9 mouse cellular contexts compared by ENCODE assay signal in the genomic region with DNA sequence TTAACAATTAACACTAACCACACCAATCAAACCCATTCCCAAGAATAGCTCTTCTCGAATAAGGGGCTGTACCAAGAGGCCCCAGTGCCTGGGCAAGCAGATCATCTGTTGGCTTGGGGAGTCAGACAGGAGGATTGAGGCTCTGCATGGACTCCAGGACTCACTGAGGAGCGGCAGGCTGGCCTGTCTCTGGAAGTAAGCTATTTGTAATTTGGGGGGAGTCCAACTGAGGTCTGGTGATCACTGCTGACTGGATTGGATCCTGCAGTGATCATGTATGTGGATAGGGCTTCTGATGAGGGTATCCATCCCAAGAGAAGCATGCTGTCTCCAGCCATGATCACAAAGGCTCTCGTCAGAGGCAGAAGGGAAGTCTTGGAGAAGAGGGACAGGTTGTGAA. TPM values are rescaled to one million over a fixed set of nuclear protein-coding genes. Genes with fewer than 3 reads are reported as not detected.
DNase-seq lines count a peak whose midpoint lies in the region; ATAC-seq and TF ChIP-seq lines count a peak whose summit lies in the region.
"Had no signal": no experiment of that assay in that cellular context is flagged by ENCODE, and none has a peak within 500 bp of the region (broad histone marks: within the 10 kb centered on the region; RNA-seq: fewer than 3 reads in every experiment).

No protein-coding gene starts in this region.

- no peak for ATAC-seq in forebrain, postnatal 0 days
- no peak for ATAC-seq in forebrain, embryonic 14.5 days
- ATAC-seq in kidney, embryonic 16.5 days (ENCODE audit: low FRiP score, low TSS enrichment): no peak

- no peak for TF ChIP-seq POLR2A in kidney, adult 2 months (IDR thresholded peaks at IDR 0.05; ENCODE audit: low read depth, low read length)
- no peak for TF ChIP-seq POLR2A in thymus, adult 2 months (IDR thresholded peaks at IDR 0.05; ENCODE audit: control insufficient read depth, extremely low read depth, insufficient read depth, low read length, poor library complexity)

- H3K4me1 ChIP-seq in forebrain, postnatal 0 days (ENCODE audit: insufficient read depth): peaks cover 8% of the 10 kb centered on the region
- peaks cover 26% of the 10 kb centered on the region for H3K4me1 ChIP-seq in forebrain, embryonic 14.5 days (ENCODE audit: control insufficient read depth, insufficient read depth, low read length)
- peaks cover 37% of the 10 kb centered on the region for H3K4me1 ChIP-seq in kidney, embryonic 16.5 days (ENCODE audit: insufficient read depth, low read length)
- H3K4me1 ChIP-seq in kidney, adult 2 months (ENCODE audit: control insufficient read depth, insufficient read depth, low read length): peaks cover 7% of the 10 kb centered on the region; the same call in 1 of the 2 replicates
- peaks cover 39% of the 10 kb centered on the region for H3K4me1 ChIP-seq in embryonic facial prominence, embryonic 10.5 days
- peaks cover 11% of the 10 kb centered on the region for H3K4me1 ChIP-seq in thymus, adult 2 months (replicated peaks; ENCODE audit: control insufficient read depth, insufficient read depth, low read length)

- no peak overlapping the region for H3K27ac ChIP-seq in forebrain, postnatal 0 days (ENCODE audit: low read depth, low read length)
- H3K27ac ChIP-seq in forebrain, embryonic 14.5 days (ENCODE audit: low read depth, low read length): no peak overlapping the region
- H3K27ac ChIP-seq in kidney, embryonic 16.5 days (ENCODE audit: low read length): no peak overlapping the region
- no peak overlapping the region for H3K27ac ChIP-seq in kidney, adult 2 months (ENCODE audit: insufficient read depth, low read depth, low read length)
- H3K27ac ChIP-seq in embryonic facial prominence, embryonic 10.5 days (replicated peaks): peak overlapping the region; percentile 89; the same call in 1 of the 2 replicates
- no peak overlapping the region for H3K27ac ChIP-seq in thymus, adult 2 months (ENCODE audit: control insufficient read depth, insufficient read depth, low read length)
- H3K27ac ChIP-seq: liver, embryonic 13.5 days had no signal

- no peaks in the 10 kb centered on the region for H3K36me3 ChIP-seq in forebrain, postnatal 0 days (ENCODE audit: insufficient read depth)
- H3K36me3 ChIP-seq in forebrain, embryonic 14.5 days (ENCODE audit: control insufficient read depth, insufficient read depth, low read length): no peaks in the 10 kb centered on the region
- no peaks in the 10 kb centered on the region for H3K36me3 ChIP-seq in kidney, embryonic 16.5 days (ENCODE audit: insufficient read depth, low read length)
- H3K36me3 ChIP-seq in kidney, adult 2 months (ENCODE audit: control insufficient read depth, insufficient read depth, low read length): no peaks in the 10 kb centered on the region
- H3K36me3 ChIP-seq in embryonic facial prominence, embryonic 10.5 days (replicated peaks): peaks cover 10% of the 10 kb centered on the region; the same call in 1 of the 2 replicates
- no peaks in the 10 kb centered on the region for H3K36me3 ChIP-seq in thymus, adult 2 months (ENCODE audit: control insufficient read depth, insufficient read depth, low read length)
- H3K36me3 ChIP-seq: liver, embryonic 13.5 days had no signal

- peak overlapping the region; percentile 91; the same call in 1 of the 2 replicates for H3K9ac ChIP-seq in forebrain, postnatal 0 days
- no peak overlapping the region for H3K9ac ChIP-seq in forebrain, embryonic 14.5 days (ENCODE audit: low read length)
- H3K9ac ChIP-seq in kidney, embryonic 16.5 days (replicated peaks; ENCODE audit: low read length): no peak overlapping the region
- H3K9ac ChIP-seq: liver, embryonic 13.5 days had no signal

- H3K4me2 ChIP-seq in forebrain, postnatal 0 days (ENCODE audit: low read depth): no peak overlapping the region
- H3K4me2 ChIP-seq in forebrain, embryonic 14.5 days (ENCODE audit: low read length): no peak overlapping the region
- H3K4me2 ChIP-seq in kidney, embryonic 16.5 days (replicated peaks; ENCODE audit: low read depth, low read length): peak overlapping the region; percentile 92

- WGBS in forebrain, postnatal 0 days: 75% methylated on average over 3 of the region's 3 CpGs
- 85% methylated on average over 3 of the region's 3 CpGs for WGBS in forebrain, embryonic 14.5 days
- 80% methylated on average over 3 of the region's 3 CpGs for WGBS in kidney, embryonic 16.5 days
- WGBS in kidney, adult 2 months: 64% methylated on average over 3 of the region's 3 CpGs
- 81% methylated on average over 3 of the region's 3 CpGs for WGBS in embryonic facial prominence, embryonic 10.5 days
- WGBS in thymus, adult 2 months: 88% methylated on average over 3 of the region's 3 CpGs

- no peak overlapping the region for H3K4me3 ChIP-seq in forebrain, postnatal 0 days (ENCODE audit: low read depth, low read length)
- H3K4me3 ChIP-seq in forebrain, embryonic 14.5 days (ENCODE audit: low read depth, low read length): no peak overlapping the region
- no peak overlapping the region for H3K4me3 ChIP-seq in kidney, embryonic 16.5 days (ENCODE audit: low read length)
- H3K4me3 ChIP-seq in kidney, adult 2 months (ENCODE audit: insufficient read depth, low read depth, low read length): no peak overlapping the region
- peak overlapping the region; percentile 74 for H3K4me3 ChIP-seq in embryonic facial prominence, embryonic 10.5 days
- no peak overlapping the region for H3K4me3 ChIP-seq in thymus, adult 2 months (ENCODE audit: control insufficient read depth, insufficient read depth, low read length)

- no peaks in the 10 kb centered on the region for H3K9me3 ChIP-seq in forebrain, postnatal 0 days (ENCODE audit: low read length)
- H3K9me3 ChIP-seq in forebrain, embryonic 14.5 days (replicated peaks; ENCODE audit: control insufficient read depth, low read length): no peaks in the 10 kb centered on the region
- no peaks in the 10 kb centered on the region for H3K9me3 ChIP-seq in kidney, embryonic 16.5 days (ENCODE audit: low read length)
- H3K9me3 ChIP-seq in embryonic facial prominence, embryonic 10.5 days: no peaks in the 10 kb centered on the region
- H3K9me3 ChIP-seq: liver, embryonic 13.5 days had no signal

- no peak for TF ChIP-seq CTCF in forebrain, postnatal 0 days (IDR thresholded peaks at IDR 0.05; ENCODE audit: low read depth)
- no peak for TF ChIP-seq CTCF in kidney, adult 2 months (conservative IDR thresholded peaks at IDR 0.05; ENCODE audit: insufficient read depth, insufficient read length, low read depth, low read length)
- no peak for TF ChIP-seq CTCF in thymus, adult 2 months (IDR thresholded peaks at IDR 0.05; ENCODE audit: borderline replicate concordance, control insufficient read depth, extremely low read depth, insufficient read depth, low read length, poor library complexity)

- DNase-seq in forebrain, postnatal 0 days: no peak
- no peak for DNase-seq in forebrain, embryonic 14.5 days (ENCODE audit: low spot score)
- DNase-seq in kidney, adult 2 months: no peak
- DNase-seq in embryonic facial prominence, embryonic 10.5 days (ENCODE audit: low spot score): no peak
- peak; percentile 18 for DNase-seq in induced T-regulatory cell, adult 2 months (ENCODE audit: low read depth)
- no peak for DNase-seq in Muller cell, postnatal 12 days (ENCODE audit: inconsistent ontology term)
- DNase-seq in thymus, adult 2 months: no peak

- H3K27me3 ChIP-seq in forebrain, postnatal 0 days (ENCODE audit: insufficient read depth, low read length): no peaks in the 10 kb centered on the region
- H3K27me3 ChIP-seq in forebrain, embryonic 14.5 days (replicated peaks; ENCODE audit: control insufficient read depth, insufficient read depth, low read length): no peaks in the 10 kb centered on the region; the same call in 1 of the 2 replicates
- H3K27me3 ChIP-seq in kidney, embryonic 16.5 days (ENCODE audit: insufficient read depth, low read length): no peaks in the 10 kb centered on the region
- no peaks in the 10 kb centered on the region for H3K27me3 ChIP-seq in kidney, adult 2 months (replicated peaks; ENCODE audit: control insufficient read depth, insufficient read depth, low read length)
- H3K27me3 ChIP-seq in embryonic facial prominence, embryonic 10.5 days (replicated peaks; ENCODE audit: low read depth, poor library complexity, severe bottlenecking): peaks cover 15% of the 10 kb centered on the region
- no peaks in the 10 kb centered on the region for H3K27me3 ChIP-seq in thymus, adult 2 months (ENCODE audit: control insufficient read depth, insufficient read depth, low read length)

RNA-seq across cellular contexts. Expression of a gene that starts 0.8 kb away (rescaled TPM):
- 44.2 and 48.2 TPM in 2 replicates for total RNA-seq in forebrain, postnatal 0 days (2014; rRNA removed)
- 45.6 and 49.3 TPM in 2 replicates for polyA plus RNA-seq in forebrain, postnatal 0 days (2015; fragmentation: Nextera tagmentation; extraction: Ambion mirVana)
- polyA plus RNA-seq in forebrain, embryonic 14.5 days (2014; fragmentation: Nextera tagmentation; extraction: Ambion mirVana): 36.9 and 45.8 TPM in 2 replicates
- 22.8 and 28.1 TPM in 2 replicates for polyA plus RNA-seq in kidney, embryonic 16.5 days (2015; fragmentation: Nextera tagmentation; extraction: Ambion mirVana)
- polyA plus RNA-seq in kidney, adult 2 months (2012; rRNA removed): 17.2 and 19.7 TPM in 2 replicates
- 26.6 and 26.8 TPM in 2 replicates for polyA plus RNA-seq in embryonic facial prominence, embryonic 10.5 days (2016; fragmentation: Nextera tagmentation; extraction: Ambion mirVana)
- 17.2 and 19.5 TPM in 2 replicates for polyA plus RNA-seq in thymus, adult 2 months (2012; rRNA removed)
